Mouse (Mus musculus) ovary, adult 18-20 months (tissue): ENCODE data around the gene Snai1.

Source experiments
- DNase-seq: peaks from one replicate; pipeline ENCODE4 v3.0.0; 2022; ENCODE audit warnings: low spot score, mixed read lengths

The Snai1 gene

GRCm38 (mm10) chr2:167519606-167520252, 18.3 kb upstream of the Snai1 start:
- no peak for DNase-seq

- no peak for DNase-seq
Observed at GRCm38 (mm10) chr2:167528278-167528677, 9.7 kb upstream of the Snai1 start.

- DNase-seq, result no peak
Observed at GRCm38 (mm10) chr2:167529935-167530513, 8.0 kb upstream of the Snai1 start.

- DNase-seq, result no peak
Observed at GRCm38 (mm10) chr2:167530536-167530935, 7.5 kb upstream of the Snai1 start.

GRCm38 (mm10) chr2:167532131-167532530, 5.9 kb upstream of the Snai1 start:
- DNase-seq, result no peak

- DNase-seq, result no peak
Observed at GRCm38 (mm10) chr2:167533880-167534279, 4.1 kb upstream of the Snai1 start.

- DNase-seq, result no peak
Observed at GRCm38 (mm10) chr2:167536320-167536945, 1.6 kb upstream of the Snai1 start.

- peak; percentile 44 for DNase-seq
Observed at GRCm38 (mm10) chr2:167538671-167539306, 794 bp downstream of the Snai1 start.

GRCm38 (mm10) chr2:167539536-167540476, 1.8 kb downstream of the Snai1 start:
- no peak for DNase-seq

GRCm38 (mm10) chr2:167540477-167541110, 2.6 kb downstream of the Snai1 start:
- DNase-seq, result no peak

- no peak for DNase-seq
Observed at GRCm38 (mm10) chr2:167541324-167541723, 3.3 kb downstream of the Snai1 start.

- no peak for DNase-seq
Observed at GRCm38 (mm10) chr2:167541761-167542160, 3.8 kb downstream of the Snai1 start.

- DNase-seq, result no peak
Observed at GRCm38 (mm10) chr2:167542361-167542760, 4.4 kb downstream of the Snai1 start.

- DNase-seq, result no peak
Observed at GRCm38 (mm10) chr2:167543121-167544003, 5.4 kb downstream of the Snai1 start.

GRCm38 (mm10) chr2:167544004-167544356, 6.0 kb downstream of the Snai1 start:
- no peak for DNase-seq

- DNase-seq, result no peak
Observed at GRCm38 (mm10) chr2:167544456-167544855, 6.5 kb downstream of the Snai1 start.

GRCm38 (mm10) chr2:167546447-167547195, 8.6 kb downstream of the Snai1 start:
- no peak for DNase-seq

- no peak for DNase-seq
Observed at GRCm38 (mm10) chr2:167547444-167547843, 9.4 kb downstream of the Snai1 start.

GRCm38 (mm10) chr2:167548961-167549360, 11.0 kb downstream of the Snai1 start:
- DNase-seq, result no peak
